Mouse (Mus musculus) forebrain, embryonic 10.5 days (tissue): Measurements from ENCODE around the gene Bach1. TPM values are rescaled to one million over a fixed set of nuclear protein-coding genes. Genes with fewer than 3 reads are reported as not detected.

Experiments used
- DNase-seq: peaks from one replicate; pipeline ENCODE4 v3.0.0-alpha.2; 2017; ENCODE audit warnings: low spot score; ENCODE audit errors: extremely low spot score
- H3K27ac ChIP-seq: fragments of 300-500 bp; sonication (generic); 2 replicates; pipeline ENCODE4 v1.5.1; 2016; ENCODE audit warnings: mild to moderate bottlenecking
- H3K27me3 ChIP-seq: fragments of 300-500 bp; sonication (generic); 2 replicates; pipeline ENCODE4 v1.6.1; 2016; ENCODE audit warnings: mild to moderate bottlenecking; ENCODE audit not compliant: poor library complexity, severe bottlenecking
- H3K36me3 ChIP-seq: fragments of 300-500 bp; sonication (generic); replicated peaks from 2 replicates; pipeline ENCODE4 v1.6.1; 2016; ENCODE audit warnings: mild to moderate bottlenecking, moderate library complexity
- H3K4me1 ChIP-seq: fragments of 300-500 bp; sonication (generic); 2 replicates; pipeline ENCODE4 v1.6.1; 2016
- H3K4me3 ChIP-seq: fragments of 300-500 bp; sonication (generic); 2 replicates; pipeline ENCODE4 v1.5.1; 2016; ENCODE audit warnings: mild to moderate bottlenecking, moderate library complexity
- H3K9me3 ChIP-seq: fragments of 300-500 bp; sonication (generic); 2 replicates; pipeline ENCODE4 v1.6.1; 2016; ENCODE audit warnings: mild to moderate bottlenecking, moderate library complexity
- WGBS: fragments of 180-500 bp; shearing (Covaris S2); methylation state at CpG from one replicate; pipeline ENCODE4 v1.1.7; 2016; 5-methylcytosine and 5-hydroxymethylcytosine counted together
- polyA plus RNA-seq: library from polyadenylated mRNA; unstranded; fragments of >200 nt; fragmentation: Nextera tagmentation; extraction: Ambion mirVana; gene quantifications from 2 replicates; pipeline ENCODE4 v1.2.1, GENCODE M21; 2016

The Bach1 gene
- polyA plus RNA-seq, 1 experiment from 2014 or later = 12.0 TPM

DNA sequence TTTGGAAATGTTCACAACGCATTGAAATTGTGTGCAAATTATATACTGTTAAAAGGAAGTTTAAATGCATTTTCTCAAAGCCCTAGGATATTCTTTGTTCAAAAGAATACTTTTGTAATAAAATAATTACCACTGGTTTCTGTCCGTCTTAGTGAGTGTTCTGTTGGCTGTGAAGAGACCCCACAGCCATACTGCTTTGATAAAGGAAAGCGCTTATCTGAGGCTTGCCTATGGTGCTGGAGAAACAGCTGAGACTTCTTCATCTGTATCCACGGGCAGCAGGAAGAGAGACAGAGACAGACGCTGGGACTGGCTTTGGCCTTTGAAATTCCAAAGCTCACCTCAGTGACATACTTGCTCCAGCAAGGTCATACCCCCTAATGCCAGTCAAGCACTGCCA, 5.5 kb downstream of the Bach1 start:
- DNase-seq = no peak
- Histone ChIP-seq H3K4me3 (no peak overlapping the region), H3K36me3 (no peaks in the 10 kb centered on the region), H3K27ac (no peak overlapping the region), H3K9me3 (no peaks in the 10 kb centered on the region), H3K4me1 (peaks cover 84% of the 10 kb centered on the region), H3K27me3 (no peaks in the 10 kb centered on the region)
- WGBS = 68% methylated on average over 5 of the region's 5 CpGs

- Histone ChIP-seq H3K27me3 (no peaks in the 10 kb centered on the region), H3K36me3 (no peaks in the 10 kb centered on the region), H3K9me3 (no peaks in the 10 kb centered on the region), H3K4me1 (peaks cover 72% of the 10 kb centered on the region), H3K4me3 (no peak overlapping the region), H3K27ac (no peak overlapping the region)
- 68% methylated on average over 19 of the region's 19 CpGs for WGBS
- DNase-seq = no peak
These were observed 7.3 kb downstream of the Bach1 start for GRCm38 (mm10) chr16:87705892-87706589.

GRCm38 (mm10) chr16:87707335-87707734, 8.6 kb downstream of the Bach1 start:
- Histone ChIP-seq H3K27ac (no peak overlapping the region), H3K27me3 (no peaks in the 10 kb centered on the region), H3K9me3 (no peaks in the 10 kb centered on the region), H3K36me3 (no peaks in the 10 kb centered on the region), H3K4me1 (peaks cover 65% of the 10 kb centered on the region), H3K4me3 (no peak overlapping the region)
- 89% methylated on average over 4 of the region's 4 CpGs for WGBS
- DNase-seq = no peak

DNA sequence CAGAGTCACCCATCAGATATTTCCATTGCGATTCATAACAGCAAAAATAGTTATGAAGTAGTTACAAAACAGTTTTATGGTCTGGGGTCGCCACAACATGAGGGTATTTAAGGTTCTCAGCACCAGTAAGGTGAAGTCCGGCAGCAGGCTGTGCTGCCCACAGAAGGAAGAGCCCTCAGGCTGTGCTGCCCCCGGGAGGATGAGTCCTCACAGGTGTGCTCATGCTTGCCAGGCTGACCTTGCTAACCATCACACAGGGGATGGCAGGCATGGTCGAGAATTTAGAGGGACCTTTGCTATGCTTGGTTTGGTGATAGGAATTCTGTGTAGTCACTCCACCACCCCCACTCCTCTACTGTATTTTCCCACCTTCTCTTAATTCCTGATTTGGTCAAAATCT, 9.8 kb downstream of the Bach1 start:
- peaks cover 59% of the 10 kb centered on the region for H3K4me1 ChIP-seq
- no peak overlapping the region for H3K4me3 ChIP-seq
- no peaks in the 10 kb centered on the region for H3K9me3 ChIP-seq
- no peaks in the 10 kb centered on the region for H3K36me3 ChIP-seq
- H3K27me3 ChIP-seq = no peaks in the 10 kb centered on the region
- 76% methylated on average over 5 of the region's 5 CpGs for WGBS
- no peak overlapping the region for H3K27ac ChIP-seq
- no peak for DNase-seq

DNA sequence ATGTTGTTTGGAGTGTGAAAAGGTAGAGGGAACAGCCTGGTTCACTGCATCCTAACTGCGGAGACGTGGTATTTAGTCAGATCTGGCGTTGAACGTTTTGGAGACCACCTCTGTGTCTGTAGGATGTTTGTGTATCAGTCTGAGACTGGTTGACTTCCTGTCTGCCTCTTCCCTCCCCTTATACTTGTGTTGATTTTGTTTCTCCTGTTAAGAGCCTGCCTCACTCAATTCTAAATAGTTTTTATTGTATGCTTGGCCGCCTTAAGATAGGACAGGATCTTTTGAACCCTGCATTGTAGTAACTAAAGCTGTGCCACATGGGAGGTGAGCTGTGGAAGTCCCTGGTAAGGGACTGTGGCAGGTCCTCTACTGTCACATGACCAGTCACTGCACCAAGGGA, 10.4 kb downstream of the Bach1 start:
- Histone ChIP-seq H3K4me3 (no peak overlapping the region), H3K27me3 (no peaks in the 10 kb centered on the region), H3K9me3 (no peaks in the 10 kb centered on the region), H3K4me1 (peaks cover 55% of the 10 kb centered on the region), H3K27ac (no peak overlapping the region), H3K36me3 (no peaks in the 10 kb centered on the region)
- DNase-seq = no peak
- 86% methylated on average over 5 of the region's 5 CpGs for WGBS

DNA sequence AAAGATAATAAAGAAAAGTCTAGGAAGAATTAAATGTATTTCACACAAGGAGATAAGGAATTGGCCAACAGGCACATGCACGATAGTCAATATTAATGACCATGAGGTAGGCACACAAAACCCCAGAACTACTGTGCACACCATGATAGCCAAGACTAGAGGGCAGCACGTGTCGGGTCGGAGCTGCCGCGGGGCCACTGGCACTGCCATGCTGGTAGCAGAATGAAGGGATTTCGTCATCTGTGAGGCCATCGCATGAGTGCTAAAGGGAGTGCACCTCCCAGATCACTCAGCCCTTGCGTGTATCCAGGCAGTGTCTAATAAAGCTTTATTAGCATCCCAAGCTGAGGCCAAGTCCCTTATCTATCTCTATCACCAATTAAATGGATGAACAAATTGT, 11.2 kb downstream of the Bach1 start:
- WGBS = 96% methylated on average over 9 of the region's 9 CpGs
- H3K27me3 ChIP-seq = no peaks in the 10 kb centered on the region
- H3K27ac ChIP-seq = no peak overlapping the region
- no peaks in the 10 kb centered on the region; the same call in 1 of the 2 replicates for H3K36me3 ChIP-seq
- H3K4me3 ChIP-seq = no peak overlapping the region
- H3K9me3 ChIP-seq = no peaks in the 10 kb centered on the region
- DNase-seq = no peak
- H3K4me1 ChIP-seq = peaks cover 47% of the 10 kb centered on the region

GRCm38 (mm10) chr16:87711961-87712360, 13.2 kb downstream of the Bach1 start:
- Histone ChIP-seq H3K36me3 (peaks cover 15% of the 10 kb centered on the region), H3K27ac (no peak overlapping the region), H3K27me3 (no peaks in the 10 kb centered on the region), H3K4me1 (peaks cover 44% of the 10 kb centered on the region), H3K9me3 (no peaks in the 10 kb centered on the region), H3K4me3 (no peak overlapping the region)
- WGBS = 89% methylated on average over 2 of the region's 2 CpGs
- DNase-seq = no peak

DNA sequence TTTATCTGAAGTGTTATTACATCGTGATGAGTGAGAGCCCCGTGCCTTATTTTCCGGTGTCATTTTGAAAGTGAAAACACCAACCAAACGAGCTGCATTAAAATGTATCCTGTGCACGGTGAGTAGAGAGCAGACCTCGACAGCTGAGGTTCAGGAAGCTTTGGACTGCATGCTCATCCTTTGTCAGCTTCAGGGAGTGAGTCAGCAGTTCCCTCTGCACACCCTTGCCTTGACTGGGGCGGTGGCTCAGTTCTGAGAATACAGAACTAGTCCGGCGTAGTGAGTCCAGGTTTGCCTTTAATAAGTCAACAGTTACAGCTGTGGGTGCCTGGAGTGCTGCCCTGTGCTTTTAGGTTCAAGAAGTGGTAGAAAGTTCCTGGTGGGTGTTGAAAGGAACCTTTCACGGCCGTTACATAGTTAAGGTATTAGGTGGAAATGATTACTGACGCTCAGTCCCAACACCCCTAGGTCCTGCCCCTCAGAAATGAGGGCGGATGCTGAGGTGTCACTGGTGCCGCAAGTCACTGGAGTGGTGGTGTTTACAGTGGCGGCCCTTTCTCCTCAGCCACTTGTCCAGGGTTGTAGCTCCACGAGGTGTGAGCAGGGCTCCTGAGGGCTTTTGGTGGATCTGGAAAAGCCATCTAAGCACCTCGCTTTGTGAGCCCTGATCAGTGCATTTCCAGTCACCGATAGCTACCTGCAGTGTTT, 14.4 kb downstream of the Bach1 start:
- peaks cover 32% of the 10 kb centered on the region for H3K4me1 ChIP-seq

GRCm38 (mm10) chr16:87714550-87714949, 15.8 kb downstream of the Bach1 start:
- Histone ChIP-seq H3K27ac (no peak overlapping the region), H3K4me1 (peaks cover 20% of the 10 kb centered on the region; the same call in 1 of the 2 replicates), H3K4me3 (no peak overlapping the region), H3K36me3 (peaks cover 24% of the 10 kb centered on the region), H3K9me3 (no peaks in the 10 kb centered on the region), H3K27me3 (no peaks in the 10 kb centered on the region)
- DNase-seq = no peak
- 93% methylated on average over 9 of the region's 9 CpGs for WGBS

More for the DNA sequence above, 14.4 kb downstream of the Bach1 start:
- 88% methylated on average over 18 of the region's 18 CpGs for WGBS
- Histone ChIP-seq H3K27me3 (no peaks in the 10 kb centered on the region), H3K36me3 (peaks cover 17% of the 10 kb centered on the region), H3K4me3 (no peak overlapping the region), H3K27ac (no peak overlapping the region), H3K9me3 (no peaks in the 10 kb centered on the region)
- DNase-seq = no peak

GRCm38 (mm10) chr16:87715221-87715620, 16.5 kb downstream of the Bach1 start:
- Histone ChIP-seq H3K27ac (no peak overlapping the region), H3K4me3 (no peak overlapping the region), H3K36me3 (peaks cover 31% of the 10 kb centered on the region), H3K27me3 (no peaks in the 10 kb centered on the region), H3K9me3 (no peaks in the 10 kb centered on the region), H3K4me1 (peaks cover 20% of the 10 kb centered on the region; the same call in 1 of the 2 replicates)
- no peak for DNase-seq
- 95% methylated on average over 16 of the region's 16 CpGs for WGBS

DNA sequence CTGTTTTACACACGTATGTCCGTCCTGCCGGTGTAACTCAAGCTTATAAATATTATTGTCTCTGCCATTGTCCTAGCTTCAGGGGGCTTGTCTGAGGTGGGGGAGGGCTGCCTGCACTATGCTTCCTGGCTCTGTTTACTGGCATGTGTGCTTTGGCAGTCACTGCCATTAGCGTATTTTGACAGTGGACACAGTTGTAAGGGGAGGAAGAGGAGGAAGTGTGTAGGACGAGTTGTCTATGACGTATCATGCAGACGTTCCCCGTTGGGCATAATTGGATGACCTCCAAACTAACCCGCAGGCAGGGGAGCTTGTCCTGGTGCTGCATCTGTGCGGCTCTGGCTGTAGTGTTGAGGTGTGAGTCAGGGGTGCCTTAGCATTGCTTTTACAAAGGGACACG, 17.5 kb downstream of the Bach1 start:
- H3K36me3 ChIP-seq = peaks cover 38% of the 10 kb centered on the region
- H3K4me3 ChIP-seq = no peak overlapping the region
- H3K4me1 ChIP-seq = peaks cover 20% of the 10 kb centered on the region; the same call in 1 of the 2 replicates
- H3K9me3 ChIP-seq = no peaks in the 10 kb centered on the region
- 82% methylated on average over 11 of the region's 11 CpGs for WGBS
- no peak overlapping the region for H3K27ac ChIP-seq
- DNase-seq = no peak
- H3K27me3 ChIP-seq = no peaks in the 10 kb centered on the region

- DNase-seq = no peak
- H3K36me3 ChIP-seq = peaks cover 45% of the 10 kb centered on the region
- H3K27me3 ChIP-seq = no peaks in the 10 kb centered on the region
- H3K27ac ChIP-seq = no peak overlapping the region
- 79% methylated on average over 5 of the region's 5 CpGs for WGBS
- H3K9me3 ChIP-seq = no peaks in the 10 kb centered on the region
- H3K4me3 ChIP-seq = no peak overlapping the region
- peaks cover 20% of the 10 kb centered on the region; the same call in 1 of the 2 replicates for H3K4me1 ChIP-seq
These were observed 18.4 kb downstream of the Bach1 start for GRCm38 (mm10) chr16:87717046-87717660.

DNA sequence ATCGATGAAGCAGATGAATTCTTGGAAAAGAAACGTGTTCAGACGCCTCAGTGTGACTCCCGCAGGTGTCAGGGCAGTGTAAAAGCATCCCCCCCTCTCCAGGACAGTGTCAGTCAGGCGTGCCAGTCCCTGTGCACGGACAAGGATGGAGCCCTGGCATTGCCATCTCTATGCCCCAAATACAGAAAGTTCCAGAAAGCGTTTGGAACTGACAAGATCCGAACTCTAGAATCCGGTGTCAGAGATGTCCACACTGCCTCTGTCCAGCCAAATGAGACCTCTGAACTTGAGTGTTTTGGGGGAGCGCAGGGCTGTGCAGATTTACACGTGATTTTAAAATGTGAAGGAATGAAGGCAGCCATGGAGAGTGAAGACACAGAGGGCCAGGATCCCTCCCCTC, 20.3 kb downstream of the Bach1 start:
- peaks cover 63% of the 10 kb centered on the region for H3K36me3 ChIP-seq
- H3K9me3 ChIP-seq = no peaks in the 10 kb centered on the region
- peaks cover 15% of the 10 kb centered on the region; the same call in 1 of the 2 replicates for H3K4me1 ChIP-seq
- no peak overlapping the region for H3K4me3 ChIP-seq
- 94% methylated on average over 11 of the region's 11 CpGs for WGBS
- no peak overlapping the region for H3K27ac ChIP-seq
- no peaks in the 10 kb centered on the region for H3K27me3 ChIP-seq
- no peak for DNase-seq
